Mouse (Mus musculus) CD4-positive, CD25-positive, alpha-beta regulatory T cell (primary cell): ENCODE measurements around the gene Cox18. TPM values are rescaled to one million over a fixed set of nuclear protein-coding genes. Genes with fewer than 3 reads are reported as not detected.

Experiments
- polyA plus RNA-seq: library from polyadenylated mRNA; unstranded; fragments of 100-300 nt; shearing (Covaris generic); gene quantifications from one replicate; pipeline ENCODE4 v1.2.1, GENCODE M21; 2017

Gene Cox18
- 41.0 TPM for polyA plus RNA-seq

DNA sequence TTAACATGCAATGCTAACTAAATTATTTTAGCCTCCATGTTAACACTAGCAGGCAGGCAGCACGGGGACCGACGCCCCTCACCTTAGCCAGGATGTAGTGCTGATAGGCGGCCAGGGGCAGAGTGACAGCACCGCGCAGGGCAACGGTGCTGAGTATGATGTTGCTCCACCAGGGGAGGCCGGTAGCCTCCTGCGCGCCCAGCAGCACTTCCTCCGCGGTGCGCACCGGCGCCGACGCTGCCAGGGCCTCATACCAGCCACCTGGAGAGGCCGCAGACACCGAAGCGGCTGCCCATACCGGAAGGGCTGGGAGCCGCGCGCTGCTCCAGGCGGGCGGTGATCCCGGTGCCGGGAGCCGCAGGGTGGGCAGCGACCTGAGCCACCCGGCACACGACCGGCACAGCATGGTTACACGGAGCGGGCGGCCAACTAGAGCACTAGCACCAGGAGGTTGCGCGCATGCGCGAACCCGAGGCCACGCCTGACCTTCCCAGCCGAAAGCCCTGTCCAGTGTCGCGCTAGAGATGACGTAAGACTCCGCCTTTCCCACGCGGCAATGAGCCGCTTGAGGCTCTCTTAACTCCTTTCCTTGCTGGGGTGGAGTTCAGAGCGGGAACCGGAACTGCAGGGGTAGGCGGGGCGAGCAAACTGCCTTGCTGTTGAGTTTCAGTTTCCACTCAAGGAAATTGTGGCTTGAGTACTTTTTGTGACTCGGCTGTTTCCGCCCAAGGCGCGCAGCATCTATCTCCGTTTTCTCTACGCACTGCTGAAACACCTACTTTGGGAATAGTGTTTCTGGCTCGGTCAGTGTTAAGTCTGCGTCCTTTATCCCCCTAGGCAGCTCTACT lies at the start of gene Cox18:
Gene Cox18 (minus strand): TSS at position 468 of the 848 bp plus-strand sequence.

Other genes starting within 250 kb of the Cox18 start
- gene Ankrd17, start 142.6 kb upstream of the Cox18 start, polyA plus RNA-seq, result 28.7 TPM
- gene Gm9958, start 143.2 kb upstream of the Cox18 start, polyA plus RNA-seq, result 2.9 TPM
- gene Alb, start 236.9 kb upstream of the Cox18 start, polyA plus RNA-seq, result not detected